Mouse (Mus musculus) frontal cortex, adult 2 months (tissue): ENCODE measurements around the gene Fgr. TPM values are rescaled to one million over a fixed set of nuclear protein-coding genes. Genes with fewer than 3 reads are reported as not detected.
"Not testable (repeated sequence)": the region's sequence is repeated elsewhere in the genome, so short reads cannot be mapped to it uniquely, and the experiment has no call there.

Experiments used
- DNase-seq, 2 experiments: peaks; one replicate each; pipeline ENCODE4 v3.0.0; 2022; ENCODE audit warnings: low spot score in 1 of 2; ENCODE audit errors: extremely low spot score in 1 of 2
- polyA plus RNA-seq: library from polyadenylated mRNA; depleted of rRNA; stranded (reverse); fragments of >200 nt; gene quantifications from 2 replicates; pipeline ENCODE4 v1.2.3, GENCODE M21; 2012; rRNA removed

The Fgr gene
- polyA plus RNA-seq: 0.18 and 0.19 TPM in 2 replicates

GRCm38 (mm10) chr4:132973814-132974398 is at the start of gene Fgr:
Gene Fgr (plus strand): TSS chr4:132974095.
- no peak for DNase-seq

DNA sequence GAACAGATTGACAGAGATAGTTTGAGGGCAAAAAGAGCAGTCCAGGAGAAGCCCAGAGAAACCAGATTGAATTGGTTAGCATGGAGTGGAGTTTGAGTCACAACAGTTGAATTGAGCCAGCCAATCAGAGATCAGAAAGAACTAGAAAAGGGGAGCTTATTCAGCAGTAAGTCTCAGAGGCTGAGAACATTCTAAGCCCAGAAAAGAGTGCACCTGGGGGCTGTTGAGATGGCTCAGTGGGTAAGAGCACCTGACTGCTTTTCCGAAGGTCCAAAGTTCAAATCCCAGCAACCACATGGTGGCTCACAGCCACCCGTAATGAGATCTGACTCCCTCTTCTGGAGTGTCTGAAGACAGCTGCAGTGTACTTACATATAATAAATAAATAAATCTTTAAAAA is 47.4 kb upstream of the Fgr start:
- not testable (repeated sequence) for DNase-seq

- DNase-seq: peak in 1 of 2 experiments; percentile 79
Observed at GRCm38 (mm10) chr4:132930784-132931183, 43.1 kb upstream of the Fgr start.

GRCm38 (mm10) chr4:132932752-132933404 is 41.0 kb upstream of the Fgr start:
- DNase-seq: peak in 1 of 2 experiments; percentile 63

DNA sequence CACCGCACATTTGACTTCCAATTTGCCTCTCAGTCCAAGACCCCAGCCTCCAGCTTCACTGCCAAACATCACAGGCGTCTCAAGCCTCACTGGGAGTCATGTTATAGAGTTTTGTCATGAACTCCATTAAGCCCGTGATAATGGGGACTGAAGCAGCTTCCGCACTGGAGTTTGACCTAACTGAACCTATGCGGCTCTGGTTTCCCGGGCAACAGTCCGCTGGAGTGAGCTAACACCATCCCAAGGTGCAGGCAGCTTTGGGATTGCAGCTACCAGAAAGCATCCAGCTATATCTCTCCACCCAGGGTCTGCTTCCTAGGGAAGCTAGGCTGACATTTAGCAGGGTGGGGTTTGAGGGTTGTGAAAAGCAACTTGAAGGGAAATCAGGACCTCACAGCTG is 39.3 kb upstream of the Fgr start:
- DNase-seq: no peak

DNA sequence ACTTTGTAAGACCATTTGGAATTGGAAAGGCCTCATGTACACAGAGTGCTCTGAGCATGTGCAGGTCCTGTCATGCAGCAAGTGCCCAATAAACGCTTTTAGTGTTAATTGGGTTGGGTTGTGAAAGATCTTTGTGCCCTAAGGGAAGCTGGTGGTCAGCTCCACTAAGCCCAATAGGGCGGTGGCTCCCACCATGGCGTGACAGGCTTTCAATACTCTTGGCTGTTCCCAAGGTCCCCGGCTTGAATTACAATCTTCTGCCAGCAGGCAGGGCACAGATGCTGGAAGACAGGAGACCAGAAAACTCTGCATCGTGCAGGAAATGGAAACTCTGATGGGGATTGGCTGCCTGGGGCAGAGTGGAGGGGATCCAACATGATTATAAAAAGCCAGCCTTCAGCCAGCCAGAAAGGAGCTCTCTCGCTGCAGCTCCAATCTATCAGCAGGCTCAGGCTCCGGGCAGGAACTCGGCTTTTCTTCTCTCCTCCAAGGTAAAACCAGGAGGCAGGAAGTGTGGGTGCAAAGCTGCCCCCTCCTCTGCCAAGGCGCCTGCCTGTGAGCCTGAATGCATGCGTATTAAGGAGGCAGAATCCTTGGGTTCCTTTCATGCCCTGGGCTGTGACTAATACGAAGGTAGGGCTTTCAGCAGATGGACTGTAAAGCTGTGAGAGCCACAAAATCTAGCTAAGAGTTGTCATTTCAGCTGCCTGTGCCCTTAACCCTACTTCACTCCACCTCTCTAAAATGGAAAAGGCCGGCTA is 35.5 kb upstream of the Fgr start:
- peak; percentile 44 to 73 for DNase-seq

DNA sequence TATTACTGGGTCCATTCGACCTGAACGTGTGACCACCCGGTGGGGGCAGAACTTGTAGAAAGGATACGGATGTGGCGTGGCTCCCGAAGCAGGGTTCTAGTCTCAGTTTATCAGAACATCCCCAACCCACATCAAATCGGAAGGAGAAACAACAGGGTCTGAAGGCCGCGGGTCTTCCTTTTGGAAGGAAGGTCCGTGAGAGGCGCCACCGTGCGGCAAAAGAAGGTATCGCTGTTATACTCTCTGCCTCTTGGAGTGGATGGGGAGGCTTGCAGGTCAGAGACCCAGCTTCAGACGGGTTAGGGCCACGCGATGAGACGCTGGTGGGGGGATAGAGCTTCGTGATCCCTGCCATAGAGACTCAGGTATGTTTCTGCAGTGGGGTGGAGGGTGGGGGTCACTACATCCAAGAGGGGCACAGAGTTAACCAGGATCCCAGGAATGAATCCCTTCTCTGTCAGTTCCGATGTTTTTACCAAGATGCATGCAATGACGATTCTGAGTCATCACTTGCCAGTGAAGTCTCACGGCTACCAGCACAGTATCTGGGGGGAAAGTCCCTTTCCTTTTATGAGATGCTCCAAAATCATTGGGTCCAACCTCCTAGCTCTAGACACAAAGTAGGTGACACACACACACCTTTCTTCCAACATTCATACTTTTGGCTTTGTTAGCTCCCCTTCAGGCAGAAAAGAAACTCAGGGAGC is 34.3 kb upstream of the Fgr start:
- peak in 1 of 2 experiments; percentile 74 for DNase-seq

DNA sequence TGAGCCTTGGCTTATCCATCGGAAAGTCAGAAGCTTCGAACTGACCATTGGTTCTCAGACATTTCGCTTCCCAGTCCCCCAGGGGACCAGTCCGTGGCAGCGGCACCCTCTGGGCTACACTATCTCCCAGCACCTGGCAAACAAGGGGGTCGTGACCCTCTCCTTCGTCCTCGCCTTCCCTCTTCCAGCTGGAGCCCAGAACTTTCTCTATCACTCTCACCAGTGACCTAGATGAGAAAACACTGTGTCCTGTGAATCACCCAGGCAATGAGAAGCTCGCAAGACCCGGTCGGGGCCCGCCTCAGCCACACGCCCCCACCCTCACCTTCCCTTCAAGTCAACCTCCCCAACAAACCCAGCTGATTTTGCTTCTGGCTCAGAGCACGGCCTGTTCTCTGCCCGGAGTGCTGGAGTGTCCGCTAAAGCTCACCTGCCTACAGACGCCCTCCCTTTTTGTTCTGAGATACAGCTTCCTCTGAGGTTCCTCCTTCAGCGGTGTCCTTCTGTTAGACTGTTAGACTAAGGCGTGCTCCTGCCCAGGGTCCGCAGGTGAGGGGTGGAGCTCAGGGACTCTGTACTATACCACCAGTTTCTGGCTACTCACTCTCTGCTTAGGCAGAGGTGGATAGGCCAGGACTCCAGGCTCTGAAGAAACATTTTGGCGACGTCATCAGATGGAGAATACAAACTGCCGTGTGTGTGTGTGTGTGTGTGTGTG is 32.7 kb upstream of the Fgr start:
- DNase-seq: no peak

DNA sequence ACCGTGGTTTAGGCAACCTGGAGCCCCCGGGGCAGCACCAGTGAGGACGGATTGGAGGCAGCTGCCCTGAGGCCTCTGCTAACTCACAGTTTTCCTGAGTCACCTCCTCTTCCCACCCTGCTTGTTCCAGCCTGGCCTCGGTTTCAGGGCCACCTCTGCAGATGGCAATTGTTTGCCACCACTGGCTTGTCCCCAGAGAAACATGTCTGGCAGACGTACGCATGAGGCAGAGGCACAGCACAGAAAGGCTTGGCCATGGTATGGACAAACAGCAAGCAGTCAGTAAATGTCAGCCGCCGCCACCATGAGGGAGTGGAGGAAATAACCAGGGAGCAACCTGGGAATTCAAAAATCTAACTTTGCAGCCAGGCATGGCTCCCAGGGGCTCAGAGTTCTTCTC is 30.8 kb upstream of the Fgr start:
- no peak for DNase-seq

- DNase-seq: no peak
Observed at GRCm38 (mm10) chr4:132944106-132944505, 29.8 kb upstream of the Fgr start.

DNA sequence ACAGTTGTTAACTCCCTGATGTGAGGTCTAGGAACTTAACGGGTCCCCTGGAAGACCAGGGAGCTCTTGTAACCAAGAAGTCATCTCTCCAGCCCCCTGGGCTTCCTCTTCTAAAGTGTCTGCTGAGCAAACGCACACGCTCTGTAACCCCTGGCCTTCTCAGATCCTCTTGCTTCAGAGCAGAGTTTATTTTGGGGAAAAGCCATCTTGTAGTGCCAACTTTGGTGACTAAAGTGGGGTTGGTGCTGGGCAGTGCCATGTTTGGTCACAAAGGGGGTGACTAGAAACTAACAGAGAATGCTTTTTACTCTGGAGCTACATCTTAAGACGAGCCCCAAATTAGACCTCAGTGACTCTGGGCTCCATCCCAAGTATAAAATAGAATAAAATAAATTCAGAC is 29.1 kb upstream of the Fgr start:
- no peak for DNase-seq

GRCm38 (mm10) chr4:132945261-132946046 is 28.4 kb upstream of the Fgr start:
- DNase-seq: peak; percentile 50 to 93

- DNase-seq: peak in 1 of 2 experiments; percentile 53
Observed at GRCm38 (mm10) chr4:132946047-132947001, 27.6 kb upstream of the Fgr start.

GRCm38 (mm10) chr4:132949882-132950532 is 23.9 kb upstream of the Fgr start:
- no peak for DNase-seq

DNA sequence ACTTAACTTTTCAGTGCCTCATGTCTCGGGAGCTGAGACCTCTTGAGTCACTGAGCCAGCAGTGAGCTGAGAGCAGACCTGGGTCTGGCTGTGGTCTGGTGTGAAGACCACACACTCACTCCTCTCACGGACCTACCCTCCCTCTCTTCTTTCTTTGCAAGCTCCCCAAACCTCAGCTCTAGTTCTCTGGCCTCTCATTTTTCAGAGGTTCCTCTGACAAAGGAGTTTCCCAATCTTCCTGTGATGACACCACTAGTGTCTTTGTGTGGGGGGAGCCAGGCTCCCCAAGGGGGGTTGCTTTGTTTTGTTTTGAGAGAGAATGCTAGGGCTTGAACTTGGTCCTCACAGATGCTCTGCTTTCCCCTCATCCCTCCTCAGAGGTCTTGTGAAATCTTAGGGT is 22.9 kb upstream of the Fgr start:
- DNase-seq: no peak

DNA sequence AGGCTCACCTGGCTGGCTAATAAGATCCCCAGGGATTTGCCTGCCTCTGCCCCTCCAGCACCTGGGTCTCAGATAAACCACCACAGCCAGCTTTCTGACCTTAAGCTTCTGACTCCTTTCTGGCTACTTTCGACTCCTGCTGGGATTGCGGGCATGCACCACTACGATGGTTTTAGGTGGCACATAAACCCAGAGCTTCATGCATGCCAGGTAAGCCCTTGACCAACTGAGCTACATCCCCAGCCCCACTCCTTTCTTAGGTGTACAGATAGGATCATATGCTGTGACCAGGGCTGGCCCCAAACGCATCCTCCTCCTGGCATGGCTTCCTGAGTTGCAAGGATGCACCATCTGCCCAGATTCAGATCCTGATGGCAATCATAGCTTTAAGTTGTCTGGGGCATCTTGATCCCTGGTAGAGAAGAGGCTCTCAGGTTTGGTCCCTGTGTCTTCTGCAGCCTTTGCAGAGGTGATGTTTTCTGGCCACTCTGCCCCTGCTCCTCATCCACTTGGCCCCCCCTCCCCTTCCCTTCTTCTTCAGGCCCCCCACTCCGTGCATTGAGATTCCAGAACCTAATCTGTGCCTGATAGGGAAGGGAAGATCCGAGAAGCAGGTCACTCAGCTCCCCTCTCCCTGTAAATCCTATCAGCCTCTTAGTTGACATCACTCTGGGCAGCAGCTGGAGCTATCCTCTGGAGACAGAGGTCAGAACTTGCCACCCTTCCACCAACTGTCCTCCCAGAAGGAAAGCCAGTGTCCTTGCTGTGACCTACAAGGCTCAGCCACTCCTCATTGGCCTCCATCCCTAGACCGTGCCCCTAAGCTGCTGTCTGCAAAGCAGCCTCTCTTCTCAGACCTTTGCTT is 19.1 kb upstream of the Fgr start:
- no peak for DNase-seq

GRCm38 (mm10) chr4:132955395-132955791 is 18.5 kb upstream of the Fgr start:
- DNase-seq: no peak
